Mouse (Mus musculus) liver, embryonic 13.5 days (tissue): ENCODE data around the gene Fhl1. TPM values are rescaled to one million over a fixed set of nuclear protein-coding genes. Genes with fewer than 3 reads are reported as not detected.
A peak's percentile ranks its signal among the peaks of the same experiment; 100 is the strongest.

Experiments
- ATAC-seq: fragments of 200-750 bp; cut with Nextera tagmentation; 2 replicates; pipeline ENCODE4 v1.8.0; 2017; ENCODE audit warnings: low read depth, mild to moderate bottlenecking, moderate number of reproducible peaks, moderate library complexity
- DNase-seq: peaks from one replicate; pipeline ENCODE4 v3.0.0; 2022
- H3K27ac ChIP-seq: fragments of 300-500 bp; sonication (generic); 2 replicates; pipeline ENCODE4 v1.5.1; 2015; ENCODE audit warnings: moderate library complexity, mild to moderate bottlenecking, inconsistent platforms
- H3K27me3 ChIP-seq: fragments of 300-500 bp; sonication (generic); 2 replicates; pipeline ENCODE4 v1.6.1; 2015; ENCODE audit warnings: mild to moderate bottlenecking, inconsistent platforms
- H3K36me3 ChIP-seq: fragments of 300-500 bp; sonication (generic); 2 replicates; pipeline ENCODE4 v1.6.1; 2015; ENCODE audit warnings: mild to moderate bottlenecking, inconsistent platforms
- H3K4me1 ChIP-seq: fragments of 300-500 bp; sonication (generic); replicated peaks from 2 replicates; pipeline ENCODE4 v1.6.1; 2015; ENCODE audit warnings: inconsistent platforms
- H3K4me2 ChIP-seq: fragments of 300-500 bp; sonication (generic); 2 replicates; pipeline ENCODE4 v1.6.1; 2015; ENCODE audit warnings: inconsistent platforms, mild to moderate bottlenecking, moderate library complexity
- H3K4me3 ChIP-seq: fragments of 300-500 bp; sonication (generic); replicated peaks from 2 replicates; pipeline ENCODE4 v1.5.1; 2015; ENCODE audit warnings: mild to moderate bottlenecking, inconsistent platforms
- H3K9ac ChIP-seq: fragments of 300-500 bp; sonication (generic); 2 replicates; pipeline ENCODE4 v1.6.1; 2015; ENCODE audit warnings: mild to moderate bottlenecking, inconsistent platforms
- H3K9me3 ChIP-seq: fragments of 300-500 bp; sonication (generic); replicated peaks from 2 replicates; pipeline ENCODE4 v1.6.1; 2016; ENCODE audit warnings: inconsistent platforms
- WGBS: fragments of 180-500 bp; shearing (Covaris S2); methylation state at CpG from one replicate; pipeline ENCODE4 v1.1.7; 2015; ENCODE audit not compliant: insufficient replicate concordance; 5-methylcytosine and 5-hydroxymethylcytosine counted together
- polyA plus RNA-seq: library from polyadenylated mRNA; unstranded; fragments of >200 nt; fragmentation: Nextera tagmentation; extraction: Ambion mirVana; gene quantifications from 2 replicates; pipeline ENCODE4 v1.2.1, GENCODE M21; 2015

Gene Fhl1
- 11.7 and 11.8 TPM in 2 replicates for polyA plus RNA-seq

- peaks cover 20% of the 10 kb centered on the region for H3K4me1 ChIP-seq
- no peaks in the 10 kb centered on the region for H3K36me3 ChIP-seq
- H3K4me2 ChIP-seq: peak within 1 kb of the TSS; percentile 78
- no peaks in the 10 kb centered on the region for H3K9me3 ChIP-seq
- ATAC-seq (peak; percentile 58), DNase-seq (peak; percentile 34)
- H3K27ac ChIP-seq: no peak within 1 kb of the TSS
- H3K27me3 ChIP-seq: peaks cover 37% of the 10 kb centered on the region
- 10% methylated on average over 43 of the region's 106 CpGs for WGBS
- H3K4me3 ChIP-seq: peak within 1 kb of the TSS; percentile 61
- peak within 1 kb of the TSS; percentile 61 for H3K9ac ChIP-seq
These were observed at the start of gene Fhl1 for GRCm38 (mm10) chrX:56731306-56732201. Fhl1 (plus strand) TSS chrX:56731787.

- no peak for DNase-seq
- no peaks in the 10 kb centered on the region for H3K27me3 ChIP-seq
- no peaks in the 10 kb centered on the region for H3K4me1 ChIP-seq
- H3K4me3 ChIP-seq: no peak overlapping the region
- no peak overlapping the region for H3K27ac ChIP-seq
- H3K9ac ChIP-seq: no peak overlapping the region
- no peak overlapping the region for H3K4me2 ChIP-seq
- ATAC-seq: no peak
- 58% methylated on average over 1 of the region's 1 CpGs for WGBS
- no peaks in the 10 kb centered on the region for H3K36me3 ChIP-seq
- no peaks in the 10 kb centered on the region for H3K9me3 ChIP-seq
These were observed 49.3 kb upstream of the Fhl1 start for GRCm38 (mm10) chrX:56682156-56682720.

GRCm38 (mm10) chrX:56683521-56683920, 48.1 kb upstream of the Fhl1 start:
- no peak for ATAC-seq
- 73% methylated on average over 10 of the region's 10 CpGs for WGBS
- Histone ChIP-seq H3K4me3 (no peak overlapping the region), H3K27me3 (no peaks in the 10 kb centered on the region), H3K9me3 (no peaks in the 10 kb centered on the region), H3K4me2 (no peak overlapping the region), H3K4me1 (no peaks in the 10 kb centered on the region), H3K36me3 (no peaks in the 10 kb centered on the region), H3K9ac (no peak overlapping the region), H3K27ac (no peak overlapping the region)
- DNase-seq: no peak

GRCm38 (mm10) chrX:56692554-56692953, 39.0 kb upstream of the Fhl1 start:
- Histone ChIP-seq H3K27ac (no peak overlapping the region), H3K9ac (no peak overlapping the region), H3K36me3 (no peaks in the 10 kb centered on the region), H3K9me3 (no peaks in the 10 kb centered on the region), H3K27me3 (no peaks in the 10 kb centered on the region), H3K4me2 (no peak overlapping the region), H3K4me1 (no peaks in the 10 kb centered on the region), H3K4me3 (no peak overlapping the region)
- WGBS: 62% methylated on average over 6 of the region's 6 CpGs
- ATAC-seq: no peak
- DNase-seq: no peak

- Histone ChIP-seq H3K9me3 (no peaks in the 10 kb centered on the region), H3K9ac (no peak overlapping the region), H3K27ac (no peak overlapping the region), H3K27me3 (no peaks in the 10 kb centered on the region), H3K4me1 (no peaks in the 10 kb centered on the region), H3K4me3 (no peak overlapping the region), H3K36me3 (no peaks in the 10 kb centered on the region), H3K4me2 (no peak overlapping the region)
- ATAC-seq: no peak
- 83% methylated on average over 2 of the region's 2 CpGs for WGBS
- no peak for DNase-seq
These were observed 37.0 kb upstream of the Fhl1 start for GRCm38 (mm10) chrX:56694539-56694938.

- no peak for ATAC-seq
- Histone ChIP-seq H3K9ac (no peak overlapping the region), H3K36me3 (no peaks in the 10 kb centered on the region), H3K4me3 (no peak overlapping the region), H3K27ac (no peak overlapping the region), H3K27me3 (no peaks in the 10 kb centered on the region), H3K4me2 (no peak overlapping the region), H3K4me1 (no peaks in the 10 kb centered on the region), H3K9me3 (no peaks in the 10 kb centered on the region)
- no peak for DNase-seq
- WGBS: 76% methylated on average over 6 of the region's 6 CpGs
These were observed 34.3 kb upstream of the Fhl1 start for GRCm38 (mm10) chrX:56697199-56697780.

- whole genome bisulfite sequencing: 44% methylated on average over 4 of the region's 4 CpGs
- Histone ChIP-seq H3K9ac (no peak overlapping the region), H3K27ac (no peak overlapping the region), H3K9me3 (no peaks in the 10 kb centered on the region), H3K4me1 (no peaks in the 10 kb centered on the region), H3K36me3 (no peaks in the 10 kb centered on the region), H3K4me3 (no peak overlapping the region), H3K27me3 (no peaks in the 10 kb centered on the region), H3K4me2 (no peak overlapping the region)
- no peak for DNase-seq
- ATAC-seq: no peak
These were observed 33.7 kb upstream of the Fhl1 start for GRCm38 (mm10) chrX:56697886-56698285.

- no peak for DNase-seq
- Histone ChIP-seq H3K4me2 (no peak overlapping the region), H3K4me3 (no peak overlapping the region), H3K27ac (no peak overlapping the region), H3K4me1 (no peaks in the 10 kb centered on the region), H3K27me3 (no peaks in the 10 kb centered on the region), H3K9me3 (no peaks in the 10 kb centered on the region), H3K36me3 (no peaks in the 10 kb centered on the region), H3K9ac (no peak overlapping the region)
- ATAC-seq: no peak
- 65% methylated on average over 3 of the region's 3 CpGs for WGBS
These were observed 30.3 kb upstream of the Fhl1 start for GRCm38 (mm10) chrX:56701261-56701660.

- DNase-seq (no peak), ATAC-seq (no peak)
- Histone ChIP-seq H3K4me3 (no peak overlapping the region), H3K27ac (no peak overlapping the region), H3K9ac (no peak overlapping the region), H3K4me1 (no peaks in the 10 kb centered on the region), H3K9me3 (no peaks in the 10 kb centered on the region), H3K36me3 (no peaks in the 10 kb centered on the region), H3K4me2 (no peak overlapping the region), H3K27me3 (no peaks in the 10 kb centered on the region)
- WGBS: 69% methylated on average over 8 of the region's 8 CpGs
These were observed 27.5 kb upstream of the Fhl1 start for GRCm38 (mm10) chrX:56703965-56704562.

- Histone ChIP-seq H3K4me2 (no peak overlapping the region), H3K36me3 (no peaks in the 10 kb centered on the region), H3K27ac (no peak overlapping the region), H3K9me3 (no peaks in the 10 kb centered on the region), H3K27me3 (no peaks in the 10 kb centered on the region), H3K4me3 (no peak overlapping the region), H3K9ac (no peak overlapping the region), H3K4me1 (no peaks in the 10 kb centered on the region)
- 50% methylated on average over 6 of the region's 6 CpGs for WGBS
- DNase-seq (no peak), ATAC-seq (no peak)
These were observed 22.8 kb upstream of the Fhl1 start for GRCm38 (mm10) chrX:56708592-56709370.

GRCm38 (mm10) chrX:56710522-56710921, 21.1 kb upstream of the Fhl1 start:
- ATAC-seq: no peak
- no peaks in the 10 kb centered on the region for H3K9me3 ChIP-seq
- 75% methylated on average over 1 of the region's 1 CpGs for WGBS

More at GRCm38 (mm10) chrX:56710522-56710921, 21.1 kb upstream of the Fhl1 start:
- no peak overlapping the region for H3K4me2 ChIP-seq
- H3K9ac ChIP-seq: no peak overlapping the region
- no peak overlapping the region for H3K4me3 ChIP-seq
- H3K27ac ChIP-seq: no peak overlapping the region
- no peaks in the 10 kb centered on the region for H3K36me3 ChIP-seq
- H3K27me3 ChIP-seq: no peaks in the 10 kb centered on the region
- H3K4me1 ChIP-seq: no peaks in the 10 kb centered on the region
- no peak for DNase-seq
